Mouse (Mus musculus): ENCODE measurements at regions not wholly inside any gene's neighbourhood (a gene's known extent, or its start where the extent isn't known, plus 50 kb on each side); places are given as distances from the start of the nearest gene placed in this dataset.

- H3K4me3 ChIP-seq (ENCODE audit: low read depth, low read length) = no peak overlapping the region
- DNase-seq (ENCODE audit: low spot score) (no peak), ATAC-seq (ENCODE audit: low FRiP score) (no peak)
- no peaks in the 10 kb centered on the region for H3K27me3 ChIP-seq (ENCODE audit: insufficient read depth, low read length)
- no peaks in the 10 kb centered on the region for H3K36me3 ChIP-seq (ENCODE audit: insufficient read depth, low read length)
- no peak overlapping the region for H3K4me2 ChIP-seq (ENCODE audit: low read depth, low read length, poor library complexity, severe bottlenecking)
- H3K9me3 ChIP-seq (ENCODE audit: low read length) = no peaks in the 10 kb centered on the region
- no peak overlapping the region for H3K9ac ChIP-seq (replicated peaks; ENCODE audit: low read length, poor library complexity, severe bottlenecking)
- H3K27ac ChIP-seq (ENCODE audit: low read depth, low read length) = no peak overlapping the region
- no peak for TF ChIP-seq CTCF (IDR thresholded peaks at IDR 0.05)
- H3K4me1 ChIP-seq (ENCODE audit: insufficient read depth, low read length) = no peaks in the 10 kb centered on the region
- 47% methylated on average over 7 of the region's 7 CpGs for WGBS
Observed at GRCm38 (mm10) chr2:171657125-171657524, 386.1 kb downstream of the Cbln4 start.

GRCm38 (mm10) chr2:171641730-171642129 lies 401.5 kb downstream of the Cbln4 start:
- 64% methylated on average over 4 of the region's 4 CpGs for WGBS
- Histone ChIP-seq H3K4me1 (ENCODE audit: insufficient read depth, low read length) (no peaks in the 10 kb centered on the region), H3K36me3 (ENCODE audit: insufficient read depth, low read length) (no peaks in the 10 kb centered on the region), H3K27me3 (ENCODE audit: insufficient read depth, low read length) (no peaks in the 10 kb centered on the region; the same call in 1 of the 2 replicates), H3K27ac (ENCODE audit: low read depth, low read length) (no peak overlapping the region), H3K4me3 (ENCODE audit: low read depth, low read length) (no peak overlapping the region), H3K9ac (replicated peaks; ENCODE audit: low read length, poor library complexity, severe bottlenecking) (no peak overlapping the region), H3K4me2 (ENCODE audit: low read depth, low read length, poor library complexity, severe bottlenecking) (no peak overlapping the region), H3K9me3 (ENCODE audit: low read length) (no peaks in the 10 kb centered on the region)
- DNase-seq (ENCODE audit: low spot score) (no peak), ATAC-seq (ENCODE audit: low FRiP score) (no peak)
- no peak for TF ChIP-seq CTCF (IDR thresholded peaks at IDR 0.05)

- no peak for TF ChIP-seq CTCF (IDR thresholded peaks at IDR 0.05)
- no peak overlapping the region for H3K27ac ChIP-seq (ENCODE audit: low read depth, low read length)
- H3K9ac ChIP-seq (replicated peaks; ENCODE audit: low read length, poor library complexity, severe bottlenecking) = no peak overlapping the region
- H3K4me3 ChIP-seq (ENCODE audit: low read depth, low read length) = no peak overlapping the region
- H3K27me3 ChIP-seq (ENCODE audit: insufficient read depth, low read length) = no peaks in the 10 kb centered on the region; the same call in 1 of the 2 replicates
- ATAC-seq (ENCODE audit: low FRiP score) (no peak), DNase-seq (ENCODE audit: low spot score) (no peak)
- H3K36me3 ChIP-seq (ENCODE audit: insufficient read depth, low read length) = no peaks in the 10 kb centered on the region
- 45% methylated on average over 9 of the region's 9 CpGs for WGBS
- no peak overlapping the region for H3K4me2 ChIP-seq (ENCODE audit: low read depth, low read length, poor library complexity, severe bottlenecking)
- H3K4me1 ChIP-seq (ENCODE audit: insufficient read depth, low read length) = no peaks in the 10 kb centered on the region
- H3K9me3 ChIP-seq (ENCODE audit: low read length) = no peaks in the 10 kb centered on the region
Observed at GRCm38 (mm10) chr2:171640478-171640877, 402.8 kb downstream of the Cbln4 start.

- 96% methylated on average over 6 of the region's 6 CpGs for WGBS
- no peaks in the 10 kb centered on the region for H3K36me3 ChIP-seq (ENCODE audit: insufficient read depth, low read length)
- H3K4me3 ChIP-seq (ENCODE audit: low read depth, low read length) = no peak overlapping the region
- DNase-seq (ENCODE audit: low spot score) (no peak), ATAC-seq (ENCODE audit: low FRiP score) (no peak)
- no peaks in the 10 kb centered on the region for H3K9me3 ChIP-seq (ENCODE audit: low read length)
- H3K27ac ChIP-seq (ENCODE audit: low read depth, low read length) = no peak overlapping the region
- no peak overlapping the region for H3K4me2 ChIP-seq (ENCODE audit: low read depth, low read length, poor library complexity, severe bottlenecking)
- TF ChIP-seq CTCF (IDR thresholded peaks at IDR 0.05) = no peak
- H3K9ac ChIP-seq (replicated peaks; ENCODE audit: low read length, poor library complexity, severe bottlenecking) = no peak overlapping the region
- H3K4me1 ChIP-seq (ENCODE audit: insufficient read depth, low read length) = no peaks in the 10 kb centered on the region
- H3K27me3 ChIP-seq (ENCODE audit: insufficient read depth, low read length) = no peaks in the 10 kb centered on the region; the same call in 1 of the 2 replicates
Observed at GRCm38 (mm10) chr2:171638931-171639330, 404.3 kb downstream of the Cbln4 start.

- 0 out of 2 replicates have a peak, but pooled peaks cover 4% of the 10 kb centered on the region for H3K4me1 ChIP-seq (ENCODE audit: insufficient read depth, low read length)
- H3K9ac ChIP-seq (replicated peaks; ENCODE audit: low read length, poor library complexity, severe bottlenecking) = no peak overlapping the region
- no peaks in the 10 kb centered on the region for H3K9me3 ChIP-seq (ENCODE audit: low read length)
- no peaks in the 10 kb centered on the region; the same call in 1 of the 2 replicates for H3K27me3 ChIP-seq (ENCODE audit: insufficient read depth, low read length)
- H3K4me3 ChIP-seq (ENCODE audit: low read depth, low read length) = no peak overlapping the region
- no peak overlapping the region for H3K27ac ChIP-seq (ENCODE audit: low read depth, low read length)
- TF ChIP-seq CTCF (IDR thresholded peaks at IDR 0.05) = no peak
- H3K36me3 ChIP-seq (ENCODE audit: insufficient read depth, low read length) = no peaks in the 10 kb centered on the region
- WGBS = 26% methylated on average over 6 of the region's 6 CpGs
- DNase-seq (ENCODE audit: low spot score) (no peak), ATAC-seq (ENCODE audit: low FRiP score) (no peak)
- H3K4me2 ChIP-seq (ENCODE audit: low read depth, low read length, poor library complexity, severe bottlenecking) = no peak overlapping the region
Observed at GRCm38 (mm10) chr2:171636837-171637236, 406.4 kb downstream of the Cbln4 start.

GRCm38 (mm10) chr2:171633355-171634097 lies 409.7 kb downstream of the Cbln4 start:
- H3K4me1 ChIP-seq (ENCODE audit: insufficient read depth, low read length) = 0 out of 2 replicates have a peak, but pooled peaks cover 4% of the 10 kb centered on the region
- no peak overlapping the region for H3K27ac ChIP-seq (ENCODE audit: low read depth, low read length)
- DNase-seq (ENCODE audit: low spot score) (no peak), ATAC-seq (ENCODE audit: low FRiP score) (no peak)
- no peak for TF ChIP-seq CTCF (IDR thresholded peaks at IDR 0.05)
- 21% methylated on average over 15 of the region's 15 CpGs for WGBS
- no peak overlapping the region for H3K9ac ChIP-seq (replicated peaks; ENCODE audit: low read length, poor library complexity, severe bottlenecking)
- H3K4me3 ChIP-seq (ENCODE audit: low read depth, low read length) = no peak overlapping the region
- no peaks in the 10 kb centered on the region for H3K36me3 ChIP-seq (ENCODE audit: insufficient read depth, low read length)
- no peaks in the 10 kb centered on the region; the same call in 1 of the 2 replicates for H3K27me3 ChIP-seq (ENCODE audit: insufficient read depth, low read length)
- H3K4me2 ChIP-seq (ENCODE audit: low read depth, low read length, poor library complexity, severe bottlenecking) = no peak overlapping the region
- no peaks in the 10 kb centered on the region for H3K9me3 ChIP-seq (ENCODE audit: low read length)
